Mouse (Mus musculus): Measurements from ENCODE around the gene Fam196b. TPM values are rescaled to one million over a fixed set of nuclear protein-coding genes. Genes with fewer than 3 reads are reported as not detected.

The Fam196b gene
- total and polyA plus RNA-seq, 3 experiments = 0.06 TPM; not detected in 2

DNA sequence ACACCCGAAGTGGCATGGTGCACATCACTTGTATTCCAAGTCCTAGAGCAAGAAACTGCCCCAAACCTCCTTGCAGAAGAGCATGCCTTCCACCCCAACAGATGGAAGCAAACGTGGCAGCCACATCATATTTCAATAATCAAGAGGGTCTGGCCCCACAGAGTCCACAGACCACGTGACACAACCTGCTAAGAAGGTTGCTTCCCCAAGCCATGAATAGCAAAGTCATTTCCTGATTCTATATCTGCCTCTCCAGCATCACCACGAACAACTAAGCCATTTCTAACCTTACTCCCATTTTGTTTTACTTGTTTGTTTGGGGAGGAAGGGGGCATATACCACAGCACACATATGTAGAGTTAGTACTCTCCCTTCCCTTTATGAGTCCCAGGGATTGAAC, 69.6 kb downstream of the Fam196b start:
- no peak overlapping the region for H3K9ac ChIP-seq (ENCODE audit: low read depth, low read length)
- intact Hi-C loops (cut with DNase I) = no loop called here
- H3K27me3 ChIP-seq (ENCODE audit: control insufficient read depth, insufficient read depth, low read length) = no peaks in the 10 kb centered on the region
- no peak for DNase-seq
- no peak overlapping the region for H3K27ac ChIP-seq
- no peaks in the 10 kb centered on the region for H3K36me3 ChIP-seq (ENCODE audit: control insufficient read depth, insufficient read depth, low read length)
- H3K4me1 ChIP-seq (ENCODE audit: control insufficient read depth, insufficient read depth, low read length) = no peaks in the 10 kb centered on the region
- TF ChIP-seq CTCF (IDR thresholded peaks at IDR 0.05) = no peak
- TF ChIP-seq EP300 (IDR thresholded peaks at IDR 0.05; ENCODE audit: insufficient read depth, low read depth, low read length) = no peak
- TF ChIP-seq POLR2A (IDR thresholded peaks at IDR 0.05; ENCODE audit: insufficient read depth, low read depth, low read length) = no peak
- no peaks in the 10 kb centered on the region for H3K79me2 ChIP-seq (replicated peaks; ENCODE audit: control insufficient read depth, insufficient read depth, low read length)
- 45% methylated on average over 4 of the region's 4 CpGs for WGBS
- H3K4me3 ChIP-seq = no peak overlapping the region

DNA sequence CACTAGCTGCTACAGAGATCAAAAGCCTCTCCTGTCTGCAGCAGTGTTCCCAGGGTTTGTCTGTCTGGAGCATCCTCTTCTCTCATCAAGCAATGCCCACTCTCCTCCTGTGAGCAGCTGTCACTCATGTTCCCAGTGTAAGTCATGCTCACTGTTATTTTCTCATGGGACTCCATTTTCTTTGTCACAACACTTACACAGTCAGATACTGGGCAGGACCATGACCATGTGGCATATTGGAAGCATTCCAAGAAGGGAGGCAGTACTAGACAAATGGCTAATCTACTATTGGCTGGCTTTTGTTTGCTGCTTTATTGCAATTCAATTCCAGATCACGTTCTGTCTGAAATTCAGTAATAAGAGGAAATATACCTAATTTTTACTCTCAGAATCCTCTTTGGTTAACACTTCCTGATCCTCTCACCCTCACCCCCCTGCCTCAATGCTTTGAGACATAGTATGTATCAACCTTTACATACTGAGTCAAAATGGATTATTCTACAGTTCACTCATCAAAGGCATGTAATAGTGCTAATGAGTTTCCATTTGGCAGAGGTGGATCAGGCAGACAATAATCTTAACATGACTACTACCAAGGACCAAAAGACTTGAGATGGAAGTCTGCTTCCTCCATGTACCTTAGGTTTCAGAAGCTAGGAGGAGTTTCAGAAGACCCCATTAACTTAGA, 70.5 kb downstream of the Fam196b start:
- Histone ChIP-seq H3K27me3 (ENCODE audit: control insufficient read depth, insufficient read depth, low read length) (no peaks in the 10 kb centered on the region), H3K27ac (no peak overlapping the region), H3K4me3 (no peak overlapping the region), H3K79me2 (replicated peaks; ENCODE audit: control insufficient read depth, insufficient read depth, low read length) (no peaks in the 10 kb centered on the region), H3K9ac (ENCODE audit: low read depth, low read length) (no peak overlapping the region), H3K36me3 (ENCODE audit: control insufficient read depth, insufficient read depth, low read length) (no peaks in the 10 kb centered on the region), H3K4me1 (ENCODE audit: control insufficient read depth, insufficient read depth, low read length) (no peaks in the 10 kb centered on the region)
- intact Hi-C loops (cut with DNase I) = no loop called here
- TF ChIP-seq EP300 (IDR thresholded peaks at IDR 0.05; ENCODE audit: insufficient read depth, low read depth, low read length) (no peak), CTCF (IDR thresholded peaks at IDR 0.05) (no peak), POLR2A (IDR thresholded peaks at IDR 0.05; ENCODE audit: insufficient read depth, low read depth, low read length) (no peak)
- WGBS = 23% methylated on average over 1 of the region's 1 CpGs
- DNase-seq = no peak

DNA sequence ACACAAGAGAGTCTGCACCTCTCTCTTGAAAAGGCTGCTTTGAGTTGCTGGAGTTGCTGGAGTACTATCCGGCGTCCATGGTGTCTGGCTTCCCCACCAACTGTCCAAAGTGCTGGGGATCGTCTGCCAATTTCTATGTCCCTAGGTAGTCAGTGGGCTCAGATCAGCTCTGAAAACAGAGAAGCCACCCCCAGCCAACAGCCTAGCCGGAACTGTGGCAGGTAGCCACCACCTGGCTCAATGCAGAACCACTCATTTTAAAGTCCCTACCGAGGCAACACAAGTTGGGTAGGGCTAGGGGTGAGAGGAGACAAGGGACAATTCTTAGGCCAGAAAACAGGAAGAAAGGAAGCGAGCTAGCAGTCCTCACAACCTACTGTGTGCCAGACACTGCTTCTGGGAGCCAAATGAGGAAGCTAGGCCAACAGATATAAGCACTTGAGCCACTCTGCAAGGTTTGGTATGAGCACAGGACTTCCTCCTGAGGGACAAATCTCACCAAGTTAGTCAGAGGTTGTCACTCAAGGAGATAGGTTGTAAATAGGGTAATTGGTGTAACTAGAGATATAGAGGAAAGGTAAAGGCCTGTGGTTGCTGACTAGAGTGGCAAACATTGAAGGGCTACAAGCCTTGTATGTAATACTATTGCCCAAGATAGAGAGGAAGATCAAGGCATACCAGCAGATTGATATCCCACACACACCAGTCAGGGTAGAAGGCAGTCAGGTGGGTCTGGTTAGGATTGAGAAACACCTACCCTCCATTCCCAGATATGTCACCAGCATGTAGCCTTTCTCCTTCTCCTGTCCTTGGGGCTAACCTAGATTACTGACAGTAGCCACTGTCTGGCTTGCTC, 74.9 kb downstream of the Fam196b start:
- H3K4me1 ChIP-seq (ENCODE audit: control insufficient read depth, insufficient read depth, low read length) = no peaks in the 10 kb centered on the region
- no peak overlapping the region for H3K4me3 ChIP-seq
- 68% methylated on average over 6 of the region's 6 CpGs for WGBS
- DNase-seq = no peak
- TF ChIP-seq EP300 (IDR thresholded peaks at IDR 0.05; ENCODE audit: insufficient read depth, low read depth, low read length) = no peak
- no peak overlapping the region for H3K27ac ChIP-seq
- no peaks in the 10 kb centered on the region for H3K36me3 ChIP-seq (ENCODE audit: control insufficient read depth, insufficient read depth, low read length)
- intact Hi-C loops (cut with DNase I) = no loop called here
- H3K27me3 ChIP-seq (ENCODE audit: control insufficient read depth, insufficient read depth, low read length) = no peaks in the 10 kb centered on the region
- H3K79me2 ChIP-seq (replicated peaks; ENCODE audit: control insufficient read depth, insufficient read depth, low read length) = no peaks in the 10 kb centered on the region
- H3K9ac ChIP-seq (ENCODE audit: low read depth, low read length) = no peak overlapping the region

DNA sequence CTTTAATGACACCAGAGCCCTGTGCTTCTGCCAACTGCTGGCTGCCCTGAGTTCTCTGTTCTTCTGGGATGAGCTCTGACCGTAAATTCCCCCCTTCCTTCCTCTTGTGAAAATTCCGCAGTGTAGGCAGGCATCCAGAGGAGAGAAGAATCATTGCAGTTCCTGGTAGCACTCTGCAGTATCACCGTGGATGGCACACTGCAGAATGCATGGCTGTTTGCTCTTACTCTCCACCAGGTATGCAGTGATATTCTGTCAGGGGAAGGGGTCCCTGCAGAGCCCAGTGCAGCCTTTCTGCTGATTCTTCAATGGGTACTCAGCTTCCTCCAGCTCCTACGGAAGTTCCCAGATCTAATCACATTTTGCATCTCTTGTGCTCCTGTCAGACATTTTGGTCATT, 77.5 kb downstream of the Fam196b start:
- Histone ChIP-seq H3K36me3 (ENCODE audit: control insufficient read depth, insufficient read depth, low read length) (no peaks in the 10 kb centered on the region), H3K4me1 (ENCODE audit: control insufficient read depth, insufficient read depth, low read length) (no peaks in the 10 kb centered on the region), H3K9ac (ENCODE audit: low read depth, low read length) (no peak overlapping the region), H3K27me3 (ENCODE audit: control insufficient read depth, insufficient read depth, low read length) (no peaks in the 10 kb centered on the region), H3K79me2 (replicated peaks; ENCODE audit: control insufficient read depth, insufficient read depth, low read length) (no peaks in the 10 kb centered on the region), H3K27ac (no peak overlapping the region), H3K4me3 (no peak overlapping the region)
- 38% methylated on average over 4 of the region's 4 CpGs for WGBS
- DNase-seq = no peak
- TF ChIP-seq EP300 (IDR thresholded peaks at IDR 0.05; ENCODE audit: insufficient read depth, low read depth, low read length) (no peak), POLR2A (IDR thresholded peaks at IDR 0.05; ENCODE audit: insufficient read depth, low read depth, low read length) (no peak), CTCF (IDR thresholded peaks at IDR 0.05) (no peak)
- intact Hi-C loops (cut with DNase I) = no loop called here

DNA sequence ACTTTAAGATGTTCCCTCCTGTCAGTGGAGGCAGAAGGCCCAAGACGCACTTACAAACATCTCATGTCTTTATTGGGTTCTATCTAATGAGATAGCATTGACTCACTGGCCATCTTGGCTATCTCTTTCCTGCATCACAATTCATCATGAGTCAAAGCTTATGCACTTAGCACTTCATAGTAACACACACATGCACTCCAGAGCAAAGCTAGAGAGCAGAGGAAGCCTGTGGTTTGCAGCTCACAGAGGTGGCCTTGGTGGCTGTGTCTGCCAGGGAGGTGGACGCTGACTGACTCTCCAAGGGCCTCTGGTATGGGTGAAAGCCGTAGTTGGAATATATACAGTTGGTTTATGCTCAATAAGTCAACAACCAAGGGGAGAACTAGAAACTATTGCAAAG, 81.2 kb downstream of the Fam196b start:
- no peak overlapping the region for H3K27ac ChIP-seq
- no peaks in the 10 kb centered on the region for H3K79me2 ChIP-seq (replicated peaks; ENCODE audit: control insufficient read depth, insufficient read depth, low read length)
- H3K4me1 ChIP-seq (ENCODE audit: control insufficient read depth, insufficient read depth, low read length) = no peaks in the 10 kb centered on the region
- TF ChIP-seq EP300 (IDR thresholded peaks at IDR 0.05; ENCODE audit: insufficient read depth, low read depth, low read length) (no peak), POLR2A (IDR thresholded peaks at IDR 0.05; ENCODE audit: insufficient read depth, low read depth, low read length) (no peak), CTCF (IDR thresholded peaks at IDR 0.05) (no peak)
- no peaks in the 10 kb centered on the region for H3K27me3 ChIP-seq (ENCODE audit: control insufficient read depth, insufficient read depth, low read length)
- no peaks in the 10 kb centered on the region for H3K36me3 ChIP-seq (ENCODE audit: control insufficient read depth, insufficient read depth, low read length)
- intact Hi-C loops (cut with DNase I) = no loop called here
- WGBS = 80% methylated on average over 3 of the region's 3 CpGs
- no peak for DNase-seq
- no peak overlapping the region for H3K9ac ChIP-seq (ENCODE audit: low read depth, low read length)
- no peak overlapping the region for H3K4me3 ChIP-seq

DNA sequence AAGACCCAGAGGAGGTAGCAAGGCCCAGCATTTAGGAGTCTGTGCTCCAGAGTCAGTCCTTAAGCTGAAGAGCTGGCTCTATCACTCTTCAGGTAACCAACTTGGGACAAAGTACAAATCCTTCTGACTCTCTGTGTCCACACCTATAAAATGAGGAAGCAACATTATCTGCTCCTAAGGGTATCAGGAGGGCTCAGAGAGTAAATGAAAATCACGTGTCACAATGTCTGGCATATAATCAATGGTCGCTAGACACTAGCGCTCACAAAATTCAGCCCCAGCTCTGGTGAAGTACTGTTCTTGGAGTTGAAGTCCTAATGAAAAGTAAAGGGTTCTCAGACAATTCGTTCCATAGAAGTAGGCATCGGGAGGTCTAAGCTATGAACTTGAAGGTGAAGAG, 83.0 kb downstream of the Fam196b start:
- H3K9ac ChIP-seq (ENCODE audit: low read depth, low read length) = no peak overlapping the region
- intact Hi-C loops (cut with DNase I) = no loop called here
- H3K79me2 ChIP-seq (replicated peaks; ENCODE audit: control insufficient read depth, insufficient read depth, low read length) = no peaks in the 10 kb centered on the region
- WGBS = 86% methylated on average over 5 of the region's 5 CpGs
- H3K36me3 ChIP-seq (ENCODE audit: control insufficient read depth, insufficient read depth, low read length) = no peaks in the 10 kb centered on the region
- no peaks in the 10 kb centered on the region for H3K27me3 ChIP-seq (ENCODE audit: control insufficient read depth, insufficient read depth, low read length)
- no peak overlapping the region for H3K4me3 ChIP-seq
- DNase-seq = no peak
- no peak overlapping the region for H3K27ac ChIP-seq
- no peaks in the 10 kb centered on the region for H3K4me1 ChIP-seq (ENCODE audit: control insufficient read depth, insufficient read depth, low read length)
- TF ChIP-seq POLR2A (IDR thresholded peaks at IDR 0.05; ENCODE audit: insufficient read depth, low read depth, low read length) (no peak), CTCF (IDR thresholded peaks at IDR 0.05) (no peak), EP300 (IDR thresholded peaks at IDR 0.05; ENCODE audit: insufficient read depth, low read depth, low read length) (no peak)

All from heart, adult 2 months (tissue).